Mouse (Mus musculus) hindbrain, embryonic 14.5 days (tissue): ENCODE measurements around the gene Gm9821. TPM values are rescaled to one million over a fixed set of nuclear protein-coding genes. Genes with fewer than 3 reads are reported as not detected.

Experiments
- ATAC-seq: fragments of 200-750 bp; cut with Nextera tagmentation; 2 replicates; pipeline ENCODE4 v1.8.0; 2017; ENCODE audit warnings: moderate number of reproducible peaks, mild to moderate bottlenecking, moderate TSS enrichment, moderate library complexity; ENCODE audit not compliant: low FRiP score
- DNase-seq: peaks from one replicate; pipeline ENCODE4 v3.0.0-alpha.2; 2015; ENCODE audit warnings: low spot score
- H3K27ac ChIP-seq: fragments of 300-500 bp; sonication (generic); 2 replicates; pipeline ENCODE4 v1.5.1; 2014; ENCODE audit warnings: mild to moderate bottlenecking, moderate library complexity
- H3K27me3 ChIP-seq: fragments of 300-500 bp; sonication (generic); 2 replicates; pipeline ENCODE4 v1.6.1; 2014; ENCODE audit warnings: mild to moderate bottlenecking, low read length, mixed read lengths; ENCODE audit not compliant: control insufficient read depth, insufficient read depth
- H3K36me3 ChIP-seq: fragments of 300-500 bp; sonication (generic); replicated peaks from 2 replicates; pipeline ENCODE4 v1.6.1; 2014; ENCODE audit not compliant: control insufficient read depth, insufficient read depth
- H3K4me1 ChIP-seq: fragments of 300-500 bp; sonication (generic); replicated peaks from 2 replicates; pipeline ENCODE4 v1.6.1; 2014; ENCODE audit warnings: antibody characterized with exemption, low read length, mixed read lengths; ENCODE audit not compliant: control insufficient read depth, insufficient read depth
- H3K4me2 ChIP-seq: fragments of 300-500 bp; sonication (generic); replicated peaks from 2 replicates; pipeline ENCODE4 v1.6.1; 2014; ENCODE audit warnings: mild to moderate bottlenecking, moderate library complexity
- H3K4me3 ChIP-seq: fragments of 300-500 bp; sonication (generic); replicated peaks from 2 replicates; pipeline ENCODE4 v1.5.1; 2014; ENCODE audit warnings: mild to moderate bottlenecking, low read length
- H3K9ac ChIP-seq: fragments of 300-500 bp; sonication (generic); 2 replicates; pipeline ENCODE4 v1.6.1; 2014
- H3K9me3 ChIP-seq: fragments of 300-500 bp; sonication (generic); 2 replicates; pipeline ENCODE4 v1.6.1; 2016; ENCODE audit warnings: low read length; ENCODE audit not compliant: control insufficient read depth
- WGBS: fragments of 180-500 bp; shearing (Covaris S2); extraction: QIAGEN DNeasy Blood & Tissue Kit; methylation state at CpG from one replicate; pipeline ENCODE4 v1.1.7; 2014; 5-methylcytosine and 5-hydroxymethylcytosine counted together
- polyA plus RNA-seq: library from polyadenylated mRNA; unstranded; fragments of >200 nt; fragmentation: Nextera tagmentation; extraction: Ambion mirVana; gene quantifications from 2 replicates; pipeline ENCODE4 v1.2.1, GENCODE M21; 2014

Gene Gm9821
- polyA plus RNA-seq, 1 experiment from 2014 or later: 0.39 TPM

GRCm38 (mm10) chr2:91972121-91972566 is 26.6 kb downstream of the Gm9821 start:
- Histone ChIP-seq H3K27me3 (peaks cover 29% of the 10 kb centered on the region), H3K36me3 (no peaks in the 10 kb centered on the region), H3K4me3 (no peak overlapping the region), H3K4me2 (no peak overlapping the region), H3K27ac (peak overlapping the region; percentile 67; the same call in 1 of the 2 replicates), H3K9me3 (no peaks in the 10 kb centered on the region), H3K4me1 (peaks cover 23% of the 10 kb centered on the region), H3K9ac (no peak overlapping the region)
- WGBS: 28% methylated on average over 13 of the region's 13 CpGs
- DNase-seq (no peak), ATAC-seq (no peak)

GRCm38 (mm10) chr2:91973416-91974135 is 28.1 kb downstream of the Gm9821 start:
- Histone ChIP-seq H3K36me3 (no peaks in the 10 kb centered on the region), H3K9me3 (no peaks in the 10 kb centered on the region), H3K27me3 (peaks cover 31% of the 10 kb centered on the region), H3K4me3 (no peak overlapping the region), H3K9ac (no peak overlapping the region), H3K4me1 (peaks cover 23% of the 10 kb centered on the region), H3K4me2 (no peak overlapping the region), H3K27ac (no peak overlapping the region)
- ATAC-seq: no peak
- WGBS: 34% methylated on average over 7 of the region's 7 CpGs
- no peak for DNase-seq

GRCm38 (mm10) chr2:91975581-91976541 is 30.4 kb downstream of the Gm9821 start, which contains the start of gene Dgkz:
Gene Dgkz, minus strand, starts transcription at chr2:91975864.
- Histone ChIP-seq H3K27ac (no peak within 1 kb of the TSS), H3K27me3 (peaks cover 31% of the 10 kb centered on the region), H3K4me3 (peak within 1 kb of the TSS; percentile 37), H3K36me3 (no peaks in the 10 kb centered on the region), H3K9ac (peak within 1 kb of the TSS; percentile 53), H3K4me2 (peak within 1 kb of the TSS; percentile 60), H3K9me3 (no peaks in the 10 kb centered on the region), H3K4me1 (peaks cover 22% of the 10 kb centered on the region)
- WGBS: 1% methylated on average over 77 of the region's 79 CpGs
- DNase-seq (no peak), ATAC-seq (peak; percentile 28; the same call in 1 of the 2 replicates)

GRCm38 (mm10) chr2:91977960-91978359 is 32.5 kb downstream of the Gm9821 start:
- Histone ChIP-seq H3K4me3 (no peak overlapping the region), H3K27me3 (peaks cover 31% of the 10 kb centered on the region), H3K9me3 (no peaks in the 10 kb centered on the region), H3K36me3 (no peaks in the 10 kb centered on the region), H3K4me2 (no peak overlapping the region), H3K4me1 (peaks cover 10% of the 10 kb centered on the region), H3K27ac (no peak overlapping the region), H3K9ac (no peak overlapping the region)
- DNase-seq: no peak
- ATAC-seq: no peak
- WGBS: 81% methylated on average over 4 of the region's 4 CpGs

GRCm38 (mm10) chr2:91978547-91978946 is 33.0 kb downstream of the Gm9821 start:
- no peak for ATAC-seq
- 15% methylated on average over 2 of the region's 2 CpGs for WGBS
- no peak overlapping the region for H3K9ac ChIP-seq
- peaks cover 31% of the 10 kb centered on the region for H3K27me3 ChIP-seq
- DNase-seq: no peak
- no peak overlapping the region for H3K4me2 ChIP-seq
- H3K27ac ChIP-seq: no peak overlapping the region
- no peak overlapping the region for H3K4me3 ChIP-seq
- H3K9me3 ChIP-seq: no peaks in the 10 kb centered on the region
- peaks cover 10% of the 10 kb centered on the region for H3K4me1 ChIP-seq
- H3K36me3 ChIP-seq: no peaks in the 10 kb centered on the region

- Histone ChIP-seq H3K4me3 (no peak overlapping the region), H3K4me2 (no peak overlapping the region), H3K27ac (no peak overlapping the region), H3K4me1 (peaks cover 20% of the 10 kb centered on the region), H3K27me3 (peaks cover 21% of the 10 kb centered on the region), H3K36me3 (no peaks in the 10 kb centered on the region), H3K9ac (no peak overlapping the region), H3K9me3 (no peaks in the 10 kb centered on the region)
- no peak for ATAC-seq
- WGBS: 11% methylated on average over 4 of the region's 4 CpGs
- no peak for DNase-seq
These were observed 34.7 kb downstream of the Gm9821 start for GRCm38 (mm10) chr2:91980245-91980644.

GRCm38 (mm10) chr2:91980830-91981229 is 35.3 kb downstream of the Gm9821 start:
- 26% methylated on average over 5 of the region's 5 CpGs for WGBS
- H3K27me3 ChIP-seq: peaks cover 16% of the 10 kb centered on the region
- no peak for DNase-seq
- H3K4me2 ChIP-seq: no peak overlapping the region
- no peak overlapping the region for H3K9ac ChIP-seq
- no peak for ATAC-seq
- no peaks in the 10 kb centered on the region for H3K9me3 ChIP-seq
- H3K4me1 ChIP-seq: peaks cover 15% of the 10 kb centered on the region
- H3K36me3 ChIP-seq: no peaks in the 10 kb centered on the region
- no peak overlapping the region for H3K27ac ChIP-seq
- no peak overlapping the region for H3K4me3 ChIP-seq

GRCm38 (mm10) chr2:91984439-91984838 is 38.9 kb downstream of the Gm9821 start:
- no peak overlapping the region for H3K4me3 ChIP-seq
- WGBS: 4% methylated on average over 10 of the region's 13 CpGs
- DNase-seq: no peak

GRCm38 (mm10) chr2:91984906-91985525 is 39.5 kb downstream of the Gm9821 start:
- H3K36me3 ChIP-seq: no peaks in the 10 kb centered on the region
- ATAC-seq: no peak; the same call in 1 of the 2 replicates
- WGBS: 40% methylated on average over 9 of the region's 9 CpGs
- no peaks in the 10 kb centered on the region for H3K9me3 ChIP-seq
- peak overlapping the region; percentile 44; the same call in 1 of the 2 replicates for H3K4me2 ChIP-seq
- peaks cover 10% of the 10 kb centered on the region for H3K4me1 ChIP-seq
- no peak overlapping the region for H3K4me3 ChIP-seq
- no peak for DNase-seq
- no peaks in the 10 kb centered on the region for H3K27me3 ChIP-seq
- H3K27ac ChIP-seq: no peak overlapping the region
- no peak overlapping the region for H3K9ac ChIP-seq

More at GRCm38 (mm10) chr2:91984439-91984838, 38.9 kb downstream of the Gm9821 start:
- H3K36me3 ChIP-seq: no peaks in the 10 kb centered on the region
- peak; percentile 29; the same call in 1 of the 2 replicates for ATAC-seq
- peaks cover 10% of the 10 kb centered on the region for H3K4me1 ChIP-seq
- H3K9me3 ChIP-seq: no peaks in the 10 kb centered on the region
- no peaks in the 10 kb centered on the region for H3K27me3 ChIP-seq
- H3K4me2 ChIP-seq: peak overlapping the region; percentile 44
- peak overlapping the region; percentile 43 for H3K9ac ChIP-seq
- H3K27ac ChIP-seq: no peak overlapping the region
